In genomic region chr19:44439302-44439701, GRCm38 (mm10) we compare ENCODE assay signal across 31 mouse cellular contexts. TPM values are rescaled to one million over a fixed set of nuclear protein-coding genes. Genes with fewer than 3 reads are reported as not detected.
DNase-seq lines count a peak whose midpoint lies in the region; ATAC-seq and TF ChIP-seq lines count a peak whose summit lies in the region.
"Had no signal": no experiment of that assay in that cellular context is flagged by ENCODE, and none has a peak within 500 bp of the region (broad histone marks: within the 10 kb centered on the region; RNA-seq: fewer than 3 reads in every experiment).

No protein-coding gene starts in this region.

- ATAC-seq in intestine, postnatal 0 days: no peak
- ATAC-seq in intestine, embryonic 15.5 days: no peak
- no peak for ATAC-seq in midbrain, postnatal 0 days (ENCODE audit: low FRiP score)
- ATAC-seq in midbrain, embryonic 13.5 days: no peak
- ATAC-seq in midbrain, embryonic 16.5 days: no peak
- ATAC-seq in midbrain, embryonic 11.5 days (ENCODE audit: low FRiP score): no peak
- ATAC-seq: forebrain, embryonic 14.5 days; hindbrain, embryonic 16.5 days; midbrain, embryonic 15.5 days had no signal

- no peak overlapping the region for H3K27ac ChIP-seq in intestine, postnatal 0 days (ENCODE audit: low read depth, low read length)
- H3K27ac ChIP-seq in intestine, embryonic 15.5 days: no peak overlapping the region
- H3K27ac ChIP-seq in midbrain, postnatal 0 days (ENCODE audit: low read depth, low read length): no peak overlapping the region
- no peak overlapping the region for H3K27ac ChIP-seq in midbrain, embryonic 13.5 days
- no peak overlapping the region for H3K27ac ChIP-seq in midbrain, embryonic 16.5 days (ENCODE audit: low read length)
- no peak overlapping the region for H3K27ac ChIP-seq in midbrain, embryonic 11.5 days (ENCODE audit: low read depth, low read length)
- H3K27ac ChIP-seq: embryonic facial prominence, embryonic 12.5 days; liver, embryonic 13.5 days; macrophage; midbrain, embryonic 15.5 days; neural tube, embryonic 13.5 days had no signal

- H3K4me1 ChIP-seq in intestine, postnatal 0 days (replicated peaks; ENCODE audit: control insufficient read depth, insufficient read depth, low read length): no peaks in the 10 kb centered on the region
- H3K4me1 ChIP-seq in intestine, embryonic 15.5 days (replicated peaks): no peaks in the 10 kb centered on the region
- H3K4me1 ChIP-seq in midbrain, postnatal 0 days (ENCODE audit: insufficient read depth, low read length): no peaks in the 10 kb centered on the region
- H3K4me1 ChIP-seq in midbrain, embryonic 13.5 days (replicated peaks): no peaks in the 10 kb centered on the region
- H3K4me1 ChIP-seq in midbrain, embryonic 16.5 days (ENCODE audit: control insufficient read depth, insufficient read depth, low read length): no peaks in the 10 kb centered on the region
- H3K4me1 ChIP-seq in midbrain, embryonic 11.5 days (ENCODE audit: control insufficient read depth, insufficient read depth, low read length): no peaks in the 10 kb centered on the region
- H3K4me1 ChIP-seq: embryonic facial prominence, embryonic 12.5 days; liver, embryonic 13.5 days; midbrain, embryonic 15.5 days; neural tube, embryonic 13.5 days had no signal

- TF ChIP-seq CTCF in intestine, postnatal 0 days (IDR thresholded peaks at IDR 0.05; ENCODE audit: low read depth): peak; percentile 10; the same call in 1 of the 2 replicates
- 0 out of 2 replicates have a peak, but pooled peaks have one; percentile 27 for TF ChIP-seq CTCF in midbrain, postnatal 0 days (IDR thresholded peaks at IDR 0.05)

- TF ChIP-seq POLR2A in myocyte (IDR thresholded peaks at IDR 0.05; ENCODE audit: insufficient read length, low read depth): no peak

- H3K9ac ChIP-seq in intestine, postnatal 0 days (ENCODE audit: low read depth, low read length): no peak overlapping the region
- H3K9ac ChIP-seq in intestine, embryonic 15.5 days: no peak overlapping the region
- no peak overlapping the region for H3K9ac ChIP-seq in midbrain, postnatal 0 days (replicated peaks; ENCODE audit: low read length, poor library complexity, severe bottlenecking)
- H3K9ac ChIP-seq in midbrain, embryonic 13.5 days (replicated peaks): no peak overlapping the region
- no peak overlapping the region for H3K9ac ChIP-seq in midbrain, embryonic 16.5 days (ENCODE audit: low read depth, low read length)
- H3K9ac ChIP-seq in midbrain, embryonic 11.5 days (ENCODE audit: low read length): no peak overlapping the region
- H3K9ac ChIP-seq: embryonic facial prominence, embryonic 12.5 days; liver, embryonic 13.5 days; midbrain, embryonic 15.5 days; neural tube, embryonic 13.5 days had no signal

- 28% methylated on average over 4 of the region's 4 CpGs for WGBS in intestine, postnatal 0 days
- WGBS in intestine, embryonic 15.5 days: 27% methylated on average over 4 of the region's 4 CpGs
- 58% methylated on average over 4 of the region's 4 CpGs for WGBS in midbrain, postnatal 0 days
- 62% methylated on average over 4 of the region's 4 CpGs for WGBS in midbrain, embryonic 13.5 days
- WGBS in midbrain, embryonic 16.5 days: 49% methylated on average over 4 of the region's 4 CpGs
- 62% methylated on average over 4 of the region's 4 CpGs for WGBS in midbrain, embryonic 11.5 days

- H3K4me2 ChIP-seq in intestine, postnatal 0 days (replicated peaks; ENCODE audit: low read depth): no peak overlapping the region
- no peak overlapping the region for H3K4me2 ChIP-seq in intestine, embryonic 15.5 days (replicated peaks)
- no peak overlapping the region for H3K4me2 ChIP-seq in midbrain, postnatal 0 days (ENCODE audit: low read depth, low read length, poor library complexity, severe bottlenecking)
- no peak overlapping the region for H3K4me2 ChIP-seq in midbrain, embryonic 13.5 days (replicated peaks)
- peak overlapping the region; percentile 22 for H3K4me2 ChIP-seq in myocyte (ENCODE audit: low read depth)
- no peak overlapping the region for H3K4me2 ChIP-seq in midbrain, embryonic 16.5 days (ENCODE audit: low read length)
- no peak overlapping the region for H3K4me2 ChIP-seq in midbrain, embryonic 11.5 days
- H3K4me2 ChIP-seq: embryonic facial prominence, embryonic 12.5 days; liver, embryonic 13.5 days; midbrain, embryonic 15.5 days; neural tube, embryonic 13.5 days had no signal

- H3K4me3 ChIP-seq in intestine, postnatal 0 days (ENCODE audit: low read depth, low read length): no peak overlapping the region
- H3K4me3 ChIP-seq in intestine, embryonic 15.5 days (replicated peaks): no peak overlapping the region
- no peak overlapping the region for H3K4me3 ChIP-seq in midbrain, postnatal 0 days (ENCODE audit: low read depth, low read length)
- H3K4me3 ChIP-seq in midbrain, embryonic 13.5 days (replicated peaks): no peak overlapping the region
- no peak overlapping the region for H3K4me3 ChIP-seq in myocyte
- no peak overlapping the region for H3K4me3 ChIP-seq in midbrain, embryonic 16.5 days (ENCODE audit: low read depth, low read length)
- no peak overlapping the region for H3K4me3 ChIP-seq in midbrain, embryonic 11.5 days (ENCODE audit: low read depth, low read length)
- H3K4me3 ChIP-seq: embryonic facial prominence, embryonic 12.5 days; liver, embryonic 13.5 days; midbrain, embryonic 15.5 days; neural tube, embryonic 13.5 days had no signal

- no peak for DNase-seq in midbrain, postnatal 0 days (ENCODE audit: low spot score)
- DNase-seq in midbrain, embryonic 11.5 days (ENCODE audit: low spot score, missing footprints): no peak
- DNase-seq: adrenal gland, postnatal 10 days; cerebellum, adult 8-10 months; cerebellum, postnatal 36 days; embryo, embryonic 11 days; heart, postnatal 14 days; kidney, adult 8-10 months; kidney, postnatal 10 days; left cerebral cortex, postnatal 4 days; liver, embryonic 13.5 days; lung, adult 2 months; lung, postnatal 10 days; thymus, adult 18-20 months; thymus, postnatal 36 days had no signal

- H3ac ChIP-seq in myocyte (ENCODE audit: control insufficient read depth, insufficient read length): no peak overlapping the region

- H3K27me3 ChIP-seq in intestine, postnatal 0 days (replicated peaks; ENCODE audit: control insufficient read depth, insufficient read depth, low read length): no peaks in the 10 kb centered on the region
- H3K27me3 ChIP-seq in intestine, embryonic 15.5 days (replicated peaks): no peaks in the 10 kb centered on the region
- H3K27me3 ChIP-seq in midbrain, postnatal 0 days (ENCODE audit: insufficient read depth, low read length): no peaks in the 10 kb centered on the region
- H3K27me3 ChIP-seq in midbrain, embryonic 13.5 days: no peaks in the 10 kb centered on the region
- H3K27me3 ChIP-seq in myocyte (ENCODE audit: control insufficient read depth, insufficient read depth, insufficient read length): peaks cover 9% of the 10 kb centered on the region
- H3K27me3 ChIP-seq in midbrain, embryonic 16.5 days (ENCODE audit: control insufficient read depth, insufficient read depth, low read depth, low read length): no peaks in the 10 kb centered on the region
- H3K27me3 ChIP-seq in midbrain, embryonic 11.5 days (ENCODE audit: control insufficient read depth, insufficient read depth, low read length): no peaks in the 10 kb centered on the region
- H3K27me3 ChIP-seq: embryonic facial prominence, embryonic 12.5 days; liver, embryonic 13.5 days; midbrain, embryonic 15.5 days; neural tube, embryonic 13.5 days had no signal

- H3K36me3 ChIP-seq in intestine, postnatal 0 days (ENCODE audit: control insufficient read depth, insufficient read depth): no peaks in the 10 kb centered on the region
- H3K36me3 ChIP-seq in intestine, embryonic 15.5 days: no peaks in the 10 kb centered on the region
- H3K36me3 ChIP-seq in midbrain, postnatal 0 days (ENCODE audit: insufficient read depth, low read length): no peaks in the 10 kb centered on the region
- no peaks in the 10 kb centered on the region for H3K36me3 ChIP-seq in midbrain, embryonic 13.5 days
- H3K36me3 ChIP-seq in myocyte (ENCODE audit: control insufficient read depth, insufficient read depth): no peaks in the 10 kb centered on the region
- no peaks in the 10 kb centered on the region for H3K36me3 ChIP-seq in midbrain, embryonic 16.5 days (ENCODE audit: control insufficient read depth, insufficient read depth, low read length)
- no peaks in the 10 kb centered on the region for H3K36me3 ChIP-seq in midbrain, embryonic 11.5 days (ENCODE audit: control insufficient read depth, insufficient read depth, low read length)
- H3K36me3 ChIP-seq: embryonic facial prominence, embryonic 12.5 days; liver, embryonic 13.5 days; midbrain, embryonic 15.5 days; neural tube, embryonic 13.5 days had no signal

- H3K79me2 ChIP-seq in myocyte (ENCODE audit: control insufficient read depth, insufficient read depth): no peaks in the 10 kb centered on the region

- no peaks in the 10 kb centered on the region for H3K9me3 ChIP-seq in intestine, postnatal 0 days (ENCODE audit: control insufficient read depth)
- H3K9me3 ChIP-seq in intestine, embryonic 15.5 days: no peaks in the 10 kb centered on the region
- H3K9me3 ChIP-seq in midbrain, postnatal 0 days (ENCODE audit: low read length): no peaks in the 10 kb centered on the region
- H3K9me3 ChIP-seq in midbrain, embryonic 13.5 days: no peaks in the 10 kb centered on the region
- no peaks in the 10 kb centered on the region for H3K9me3 ChIP-seq in midbrain, embryonic 16.5 days (replicated peaks; ENCODE audit: control insufficient read depth, low read length, poor library complexity, severe bottlenecking)
- no peaks in the 10 kb centered on the region for H3K9me3 ChIP-seq in midbrain, embryonic 11.5 days (ENCODE audit: control insufficient read depth, low read length)
- H3K9me3 ChIP-seq: embryonic facial prominence, embryonic 12.5 days; liver, embryonic 13.5 days; midbrain, embryonic 15.5 days; neural tube, embryonic 13.5 days had no signal

RNA-seq across cellular contexts. Expression of gene Scd1, which starts 31.6 kb away (rescaled TPM):
- 1.5 and 2.6 TPM in 2 replicates for polyA plus RNA-seq in intestine, postnatal 0 days (2015; fragmentation: Nextera tagmentation; extraction: Ambion mirVana)
- polyA plus RNA-seq in intestine, embryonic 15.5 days (2015; fragmentation: Nextera tagmentation; extraction: Ambion mirVana): 5.2 TPM in 2 replicates
- total RNA-seq in midbrain, postnatal 0 days (2014; rRNA removed): 38.5 and 42.3 TPM in 2 replicates
- 7.1 and 7.5 TPM in 2 replicates for polyA plus RNA-seq in midbrain, postnatal 0 days (2015; fragmentation: Nextera tagmentation; extraction: Ambion mirVana)
- 3.5 and 5.0 TPM in 2 replicates for polyA plus RNA-seq in midbrain, embryonic 13.5 days (2015; fragmentation: Nextera tagmentation; extraction: Ambion mirVana)
- 347 TPM for polyA plus RNA-seq in myocyte (2012; fragmentation: generic; extraction: Trizol)
- polyA plus RNA-seq in midbrain, embryonic 16.5 days (2015; fragmentation: Nextera tagmentation; extraction: Ambion mirVana): 7.1 and 8.9 TPM in 2 replicates
- polyA plus RNA-seq in midbrain, embryonic 11.5 days (2014; fragmentation: Nextera tagmentation; extraction: Ambion mirVana): 16.0 and 17.4 TPM in 2 replicates

RNA-seq across cellular contexts. Expression of gene Wnt8b, which starts 54.0 kb away (rescaled TPM):
- not detected in 2 replicates for polyA plus RNA-seq in intestine, postnatal 0 days (2015; fragmentation: Nextera tagmentation; extraction: Ambion mirVana)
- not detected in 2 replicates for polyA plus RNA-seq in intestine, embryonic 15.5 days (2015; fragmentation: Nextera tagmentation; extraction: Ambion mirVana)
- total RNA-seq in midbrain, postnatal 0 days (2014; rRNA removed): 0.05 TPM in 1 of 2 replicates, not detected in the other
- 0.44 and 1.0 TPM in 2 replicates for polyA plus RNA-seq in midbrain, postnatal 0 days (2015; fragmentation: Nextera tagmentation; extraction: Ambion mirVana)
- 8.0 and 11.8 TPM in 2 replicates for polyA plus RNA-seq in midbrain, embryonic 13.5 days (2015; fragmentation: Nextera tagmentation; extraction: Ambion mirVana)
- not detected for polyA plus RNA-seq in myocyte (2012; fragmentation: generic; extraction: Trizol)
- polyA plus RNA-seq in midbrain, embryonic 16.5 days (2015; fragmentation: Nextera tagmentation; extraction: Ambion mirVana): 1.2 and 2.1 TPM in 2 replicates
- 7.9 and 13.9 TPM in 2 replicates for polyA plus RNA-seq in midbrain, embryonic 11.5 days (2014; fragmentation: Nextera tagmentation; extraction: Ambion mirVana)
- total RNA-seq: gastrocnemius, adult 8-10 months; heart, postnatal 14 days; megakaryocyte-erythroid progenitor cell, adult 5-6 weeks had no signal
- polyA plus RNA-seq: heart, embryonic 14.5 days; intestine, embryonic 14.5 days; liver, embryonic 13.5 days; lung, adult 2 months; macrophage; stomach, embryonic 16.5 days had no signal

Comparison
In these comparisons a context has a peak if more than half of its experiments do, and no peak if none do; other contexts are left out.
1. RNA of gene Scd1, which starts 31.6 kb away (polyA plus RNA-seq): 347 TPM in myocyte (single experiment); 16.0 to 17.4 TPM in midbrain, embryonic 11.5 days, 7.1 to 8.9 TPM in midbrain, embryonic 16.5 days, 7.1 to 7.5 TPM in midbrain, postnatal 0 days, 5.2 TPM in intestine, embryonic 15.5 days, 3.5 to 5.0 TPM in midbrain, embryonic 13.5 days and 1.5 to 2.6 TPM in intestine, postnatal 0 days; every median in the first group is over 10 times any median in the second.